Mouse (Mus musculus) myocyte (in vitro differentiated cells): ENCODE results near the gene Tcea3.

Source experiments
- CEBPB ChIP-seq: IDR thresholded peaks from 2 replicates; pipeline ENCODE4 v1.6.1; 2011; ENCODE audit warnings: mild to moderate bottlenecking, moderate library complexity; ENCODE audit not compliant: poor library complexity, insufficient read depth, severe bottlenecking
- E2F4 ChIP-seq: IDR thresholded peaks from one replicate; pipeline ENCODE4 v1.6.1; 2011; ENCODE audit warnings: mild to moderate bottlenecking, control low read depth, moderate library complexity; ENCODE audit not compliant: insufficient read depth
- MAX ChIP-seq: IDR thresholded peaks from one replicate; pipeline ENCODE4 v1.6.1; 2011; ENCODE audit warnings: low read depth, mild to moderate bottlenecking, control low read depth
- MYOG ChIP-seq, 3 experiments: IDR thresholded peaks; one replicate each; pipeline ENCODE4 v1.6.1; 2011; ENCODE audit warnings: control low read depth in 2 of 3, low read depth in 2 of 3, mild to moderate bottlenecking in 2 of 3; ENCODE audit not compliant: insufficient read length in 2 of 3, control insufficient read depth in 1 of 3, insufficient read depth in 1 of 3
- POLR2A ChIP-seq: IDR thresholded peaks from one replicate; pipeline ENCODE4 v1.6.1; 2011; ENCODE audit warnings: low read depth, mild to moderate bottlenecking, control low read depth, moderate library complexity; ENCODE audit not compliant: insufficient read length
- POLR2AphosphoS2 ChIP-seq: IDR thresholded peaks from one replicate; pipeline ENCODE4 v1.6.1; 2011; ENCODE audit warnings: low read depth, control low read depth; ENCODE audit not compliant: insufficient read length
- REST ChIP-seq: IDR thresholded peaks from one replicate; pipeline ENCODE4 v1.6.1; 2011; ENCODE audit warnings: mild to moderate bottlenecking, control low read depth, moderate library complexity; ENCODE audit not compliant: insufficient read depth, insufficient read length
- TCF12 ChIP-seq: IDR thresholded peaks from one replicate; pipeline ENCODE4 v1.6.1; 2011; ENCODE audit warnings: mild to moderate bottlenecking, control low read depth; ENCODE audit not compliant: poor library complexity, insufficient read depth, severe bottlenecking
- USF1 ChIP-seq: IDR thresholded peaks from one replicate; pipeline ENCODE4 v1.6.1; 2011; ENCODE audit warnings: low read depth, mild to moderate bottlenecking, control low read depth, moderate library complexity

DNA sequence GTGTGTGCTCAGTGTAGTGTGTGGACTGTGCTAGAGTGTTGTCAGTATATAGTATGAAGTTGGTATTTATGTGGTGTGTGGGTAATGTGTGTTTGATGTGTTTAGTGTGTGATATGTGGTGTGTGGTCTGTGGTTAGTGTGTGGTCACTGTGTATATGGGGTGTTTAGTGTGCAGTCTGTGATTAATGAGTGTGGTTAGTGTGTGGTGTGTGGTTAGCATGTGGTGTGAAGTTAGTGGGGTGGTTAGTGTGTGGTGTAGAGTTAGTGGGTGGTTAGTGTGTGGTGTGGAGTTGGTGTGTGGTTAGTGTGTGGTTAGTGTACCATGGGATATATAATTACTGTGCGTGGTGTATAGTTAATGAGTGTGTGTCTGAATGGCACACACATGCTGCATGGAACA is 21.4 kb downstream of the Tcea3 start:
- TF ChIP-seq TCF12 (no peak), POLR2AphosphoS2 (no peak), POLR2A (no peak), REST (no peak), MYOG (IDR thresholded peaks at IDR 0.05; ENCODE audit: control insufficient read depth in 1 of 3, insufficient read depth in 1 of 3, insufficient read length in 2 of 3, low read depth in 2 of 3) (no peak), CEBPB (no peak), E2F4 (no peak), MAX (no peak), USF1 (no peak)
